Mouse (Mus musculus): ENCODE measurements around the gene Rgs6. TPM values are rescaled to one million over a fixed set of nuclear protein-coding genes. Genes with fewer than 3 reads are reported as not detected.

The Rgs6 gene
- total RNA-seq, 2 experiments from 2014 or later = 0.61 to 0.75 TPM

- H3K27ac ChIP-seq = no peak overlapping the region
- intact Hi-C loops (cut with DNase I) = no loop called here
- TF ChIP-seq CTCF (IDR thresholded peaks at IDR 0.05) = no peak
- DNase-seq = no peak
- H3K4me3 ChIP-seq = no peak overlapping the region
Measured at GRCm38 (mm10) chr12:82985300-82985699, 397.2 kb downstream of the Rgs6 start.

GRCm38 (mm10) chr12:82987661-82988060 is 399.6 kb downstream of the Rgs6 start:
- no peak for TF ChIP-seq CTCF (IDR thresholded peaks at IDR 0.05)
- Histone ChIP-seq H3K27ac (no peak overlapping the region), H3K4me3 (no peak overlapping the region)
- no peak for DNase-seq
- intact Hi-C loops (cut with DNase I) = no loop called here

GRCm38 (mm10) chr12:82993905-82994304 is 405.8 kb downstream of the Rgs6 start:
- TF ChIP-seq CTCF (IDR thresholded peaks at IDR 0.05) = no peak
- Histone ChIP-seq H3K27ac (no peak overlapping the region), H3K4me3 (no peak overlapping the region)
- DNase-seq = no peak
- intact Hi-C loops (cut with DNase I) = no loop called here

GRCm38 (mm10) chr12:82996775-82997174 is 408.7 kb downstream of the Rgs6 start:
- intact Hi-C loops (cut with DNase I) = no loop called here
- no peak for DNase-seq
- Histone ChIP-seq H3K4me3 (no peak overlapping the region), H3K27ac (peak overlapping the region; percentile 35)
- TF ChIP-seq CTCF (IDR thresholded peaks at IDR 0.05) = no peak

GRCm38 (mm10) chr12:82998682-82999332 is 410.7 kb downstream of the Rgs6 start:
- no peak overlapping the region for H3K4me3 ChIP-seq
- H3K27ac ChIP-seq = peak overlapping the region; percentile 35; the same call in 1 of the 2 replicates
- intact Hi-C loops (cut with DNase I) = no loop called here
- no peak for TF ChIP-seq CTCF (IDR thresholded peaks at IDR 0.05)
- peak; percentile 43 for DNase-seq

GRCm38 (mm10) chr12:82999333-83000032 is 411.4 kb downstream of the Rgs6 start:
- Histone ChIP-seq H3K27ac (peak overlapping the region; percentile 35; the same call in 1 of the 2 replicates), H3K4me3 (no peak overlapping the region)
- TF ChIP-seq CTCF (IDR thresholded peaks at IDR 0.05) = no peak
- intact Hi-C loops (cut with DNase I) = no loop called here
- peak; percentile 30 for DNase-seq

- no peak overlapping the region for H3K4me3 ChIP-seq
- intact Hi-C loops (cut with DNase I) = no loop called here
- H3K27ac ChIP-seq = peak overlapping the region; percentile 46; the same call in 1 of the 2 replicates
- DNase-seq = peak; percentile 65
- TF ChIP-seq CTCF (IDR thresholded peaks at IDR 0.05) = no peak
Measured at GRCm38 (mm10) chr12:83000033-83000570, 412.0 kb downstream of the Rgs6 start.

GRCm38 (mm10) chr12:83000957-83001356 is 412.9 kb downstream of the Rgs6 start:
- no peak for TF ChIP-seq CTCF (IDR thresholded peaks at IDR 0.05)
- DNase-seq = no peak
- intact Hi-C loops (cut with DNase I) = no loop called here
- Histone ChIP-seq H3K4me3 (no peak overlapping the region), H3K27ac (no peak overlapping the region)

- H3K27ac ChIP-seq = no peak overlapping the region
- no peak overlapping the region for H3K4me3 ChIP-seq
- TF ChIP-seq CTCF (IDR thresholded peaks at IDR 0.05) = no peak
- DNase-seq = no peak
- intact Hi-C loops (cut with DNase I) = no loop called here
Measured at GRCm38 (mm10) chr12:83004014-83004682, 416.1 kb downstream of the Rgs6 start.

- DNase-seq = no peak
- TF ChIP-seq CTCF (IDR thresholded peaks at IDR 0.05) = no peak
- no peak overlapping the region for H3K27ac ChIP-seq
- intact Hi-C loops (cut with DNase I) = no loop called here
- no peak overlapping the region for H3K4me3 ChIP-seq
Measured at GRCm38 (mm10) chr12:83011056-83011565, 423.0 kb downstream of the Rgs6 start.

- DNase-seq = no peak
- no peak overlapping the region for H3K27ac ChIP-seq
- TF ChIP-seq CTCF (IDR thresholded peaks at IDR 0.05) = no peak
- no peak overlapping the region for H3K4me3 ChIP-seq
- intact Hi-C loops (cut with DNase I) = no loop called here
Measured at GRCm38 (mm10) chr12:83013918-83014691, 426.0 kb downstream of the Rgs6 start.

GRCm38 (mm10) chr12:83014848-83015247 is 426.8 kb downstream of the Rgs6 start:
- DNase-seq = no peak
- no peak overlapping the region for H3K27ac ChIP-seq
- peak; percentile 15; the same call in 1 of the 2 replicates for TF ChIP-seq CTCF (IDR thresholded peaks at IDR 0.05)
- no peak overlapping the region for H3K4me3 ChIP-seq
- intact Hi-C loops (cut with DNase I) = loop anchor here (5.0 kb wide), 2 partner anchors 68 to 518 kb away; no protein-coding TSS in a partner anchor
